Mouse (Mus musculus): Measurements from ENCODE around the gene Gbx1.

DNA sequence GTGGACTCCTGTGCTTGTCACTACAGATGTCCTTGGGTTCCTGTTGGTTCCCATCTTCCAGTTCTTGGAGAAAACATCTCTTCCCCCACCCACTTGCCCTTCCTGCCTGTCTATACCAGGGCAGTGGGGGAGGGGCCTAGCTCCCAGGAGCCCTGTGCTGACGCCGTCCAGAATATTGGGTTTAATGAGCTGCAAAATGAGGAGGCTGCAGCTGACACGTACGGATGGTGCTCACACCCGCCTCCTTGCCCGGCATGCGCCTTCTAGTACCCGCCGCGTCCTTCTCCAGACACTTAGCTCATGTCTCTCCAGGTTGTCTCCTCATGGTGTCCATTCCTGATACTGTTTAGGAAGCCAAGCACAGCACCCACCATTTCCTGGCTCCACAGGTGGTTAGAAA lies 27.9 kb downstream of the Gbx1 start:
- TF ChIP-seq CTCF (IDR thresholded peaks at IDR 0.05; ENCODE audit: low read depth) (no peak), EP300 (IDR thresholded peaks at IDR 0.05; ENCODE audit: low read depth) (no peak)
